Mouse (Mus musculus): ENCODE data around the gene Bdkrb1.
A peak's percentile ranks its signal among the peaks of the same experiment; 100 is the strongest.

The Bdkrb1 gene

GRCm38 (mm10) chr12:105598503-105598902, 4.4 kb upstream of the Bdkrb1 start:
- no peak for DNase-seq (ENCODE audit: low spot score)

GRCm38 (mm10) chr12:105599098-105599497, 3.8 kb upstream of the Bdkrb1 start:
- DNase-seq (ENCODE audit: low spot score) = peak; percentile 44

- DNase-seq (ENCODE audit: low spot score) = peak; percentile 28
Observed at GRCm38 (mm10) chr12:105601586-105601985, 1.3 kb upstream of the Bdkrb1 start.

- no peak for DNase-seq (ENCODE audit: low spot score)
Observed at GRCm38 (mm10) chr12:105603904-105604303, 1.0 kb downstream of the Bdkrb1 start.

- DNase-seq (ENCODE audit: low spot score) = no peak
Observed at GRCm38 (mm10) chr12:105605212-105605611, 2.3 kb downstream of the Bdkrb1 start.

- DNase-seq (ENCODE audit: low spot score) = no peak
Observed at GRCm38 (mm10) chr12:105606881-105607280, 4.0 kb downstream of the Bdkrb1 start.

GRCm38 (mm10) chr12:105611045-105611444, 8.2 kb downstream of the Bdkrb1 start:
- no peak for DNase-seq (ENCODE audit: low spot score)

GRCm38 (mm10) chr12:105611748-105612147, 8.9 kb downstream of the Bdkrb1 start:
- DNase-seq (ENCODE audit: low spot score) = peak; percentile 62

- DNase-seq (ENCODE audit: low spot score) = no peak
Observed at GRCm38 (mm10) chr12:105613559-105613958, 10.7 kb downstream of the Bdkrb1 start.

GRCm38 (mm10) chr12:105622048-105622447, 19.2 kb downstream of the Bdkrb1 start:
- no peak for DNase-seq (ENCODE audit: low spot score)

GRCm38 (mm10) chr12:105622981-105623539, 20.2 kb downstream of the Bdkrb1 start:
- DNase-seq (ENCODE audit: low spot score) = no peak

GRCm38 (mm10) chr12:105625798-105626197, 22.9 kb downstream of the Bdkrb1 start:
- no peak for DNase-seq (ENCODE audit: low spot score)

- DNase-seq (ENCODE audit: low spot score) = no peak
Observed at GRCm38 (mm10) chr12:105634374-105635067, 31.6 kb downstream of the Bdkrb1 start.

GRCm38 (mm10) chr12:105636551-105636950, 33.7 kb downstream of the Bdkrb1 start:
- no peak for DNase-seq (ENCODE audit: low spot score)

GRCm38 (mm10) chr12:105637554-105637953, 34.7 kb downstream of the Bdkrb1 start:
- DNase-seq (ENCODE audit: low spot score) = no peak

- DNase-seq (ENCODE audit: low spot score) = no peak
Observed at GRCm38 (mm10) chr12:105642770-105643321, 40.0 kb downstream of the Bdkrb1 start.

Measured in ovary, postnatal 36 days (tissue).